Mouse (Mus musculus) spleen, adult 2 months (tissue): ENCODE measurements at regions not wholly inside any gene's neighbourhood (a gene's known extent, or its start where the extent isn't known, plus 50 kb on each side); places are given as distances from the start of the nearest gene placed in this dataset.

Experiments
- DNase-seq, 2 experiments: peaks; one replicate each; pipeline versions ENCODE4 v3.0.0 to v3.0.0-alpha.2; 2012 to 2021; ENCODE audit warnings: low spot score in 2 of 2, low read depth in 1 of 2
- H3K27ac ChIP-seq: fragments of 200-500 bp; 2 replicates; pipeline ENCODE4 v1.5.1; 2012; ENCODE audit warnings: low read length, inconsistent platforms; ENCODE audit not compliant: insufficient read depth
- H3K27me3 ChIP-seq: fragments of 200-500 bp; 2 replicates; pipeline ENCODE4 v1.6.1; 2012; ENCODE audit warnings: mild to moderate bottlenecking, moderate library complexity, low read length, inconsistent platforms; ENCODE audit not compliant: control insufficient read depth, insufficient read depth
- H3K36me3 ChIP-seq: fragments of 200-500 bp; 2 replicates; pipeline ENCODE4 v1.6.1; 2012; ENCODE audit warnings: mild to moderate bottlenecking, low read length, inconsistent platforms; ENCODE audit not compliant: control insufficient read depth, insufficient read depth
- H3K4me1 ChIP-seq: fragments of 200-500 bp; 2 replicates; pipeline ENCODE4 v1.6.1; 2011; ENCODE audit warnings: inconsistent platforms; ENCODE audit not compliant: control insufficient read depth, insufficient read depth, insufficient read length
- H3K4me3 ChIP-seq: fragments of 200-500 bp; 2 replicates; pipeline ENCODE4 v1.5.1; 2011; ENCODE audit warnings: mild to moderate bottlenecking, inconsistent platforms; ENCODE audit not compliant: insufficient read depth, insufficient read length; ENCODE audit errors: extremely low read depth
- CTCF ChIP-seq: fragments of 200-500 bp; IDR thresholded peaks from 2 replicates; pipeline ENCODE4 v1.5.1; 2011; ENCODE audit warnings: mild to moderate bottlenecking, inconsistent platforms; ENCODE audit not compliant: insufficient read depth, insufficient read length, insufficient replicate concordance; ENCODE audit errors: extremely low read depth
- POLR2A ChIP-seq: fragments of 200-500 bp; IDR thresholded peaks from 2 replicates; pipeline ENCODE4 v1.6.1; 2011; ENCODE audit warnings: low read depth, low read length, inconsistent platforms
- WGBS: fragments of 180-500 bp; shearing (Covaris S2); methylation state at CpG from one replicate; pipeline ENCODE4 v1.1.7; 2018; 5-methylcytosine and 5-hydroxymethylcytosine counted together

DNA sequence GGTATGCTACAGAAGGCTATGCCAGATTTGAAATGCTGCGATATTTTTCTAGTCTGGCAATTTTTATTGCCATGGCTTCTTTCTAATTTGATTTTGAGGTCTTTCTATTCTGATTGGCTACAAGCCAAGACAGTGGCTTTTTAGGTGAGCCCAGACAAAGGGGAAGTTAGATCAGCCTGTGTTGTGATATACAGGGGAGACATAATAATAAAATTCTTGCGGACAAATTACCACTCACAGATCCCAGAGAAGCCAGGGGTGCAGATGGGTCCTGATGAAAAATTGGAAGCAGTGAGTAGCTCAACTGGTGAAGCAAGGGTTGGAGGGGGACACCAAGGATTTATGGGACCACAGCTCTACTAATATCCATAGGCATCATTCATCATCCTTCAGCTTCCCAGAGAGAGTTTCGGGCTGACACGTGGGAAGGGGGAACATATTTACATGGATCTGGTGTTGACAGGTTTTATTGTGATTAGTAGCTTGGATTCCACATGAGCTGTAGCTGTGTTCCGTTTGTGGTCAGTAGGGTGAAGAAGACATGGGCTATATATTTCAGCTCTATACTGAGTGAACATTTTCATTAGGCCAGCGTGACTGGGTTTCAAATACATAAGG is 190.0 kb downstream of the Gm5447 start:
- H3K4me1 ChIP-seq = no peaks in the 10 kb centered on the region
- H3K4me3 ChIP-seq = no peak overlapping the region
- no peak overlapping the region for H3K27ac ChIP-seq
- no peak for TF ChIP-seq POLR2A
- TF ChIP-seq CTCF = no peak
- no peaks in the 10 kb centered on the region for H3K36me3 ChIP-seq
- no peak for DNase-seq
- 69% methylated on average over 6 of the region's 6 CpGs for WGBS
- no peaks in the 10 kb centered on the region for H3K27me3 ChIP-seq

DNA sequence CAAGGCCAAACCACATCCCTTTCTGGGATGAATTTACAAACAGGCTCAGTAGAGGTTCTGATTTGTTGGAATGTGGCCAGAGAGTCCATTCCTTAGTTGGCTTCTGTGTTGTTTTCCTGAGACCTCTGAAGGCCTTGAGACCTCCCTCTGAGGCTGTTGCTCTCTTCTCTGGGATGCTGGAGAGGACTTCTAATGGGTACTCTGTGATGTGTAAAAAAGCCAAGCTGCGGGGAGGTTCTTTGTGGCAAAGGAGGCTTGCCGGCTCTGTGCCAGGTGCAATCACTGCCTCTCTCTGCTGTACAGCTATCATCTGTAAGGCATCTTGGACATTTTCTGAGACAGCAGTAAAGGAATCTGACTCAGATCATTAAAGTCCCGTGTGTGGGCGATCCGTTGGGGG is 192.3 kb downstream of the Gm5447 start:
- Histone ChIP-seq H3K4me1 (no peaks in the 10 kb centered on the region), H3K4me3 (no peak overlapping the region), H3K27ac (no peak overlapping the region), H3K27me3 (no peaks in the 10 kb centered on the region), H3K36me3 (no peaks in the 10 kb centered on the region)
- no peak for DNase-seq
- no peak for TF ChIP-seq POLR2A
- no peak for TF ChIP-seq CTCF
- WGBS = 65% methylated on average over 5 of the region's 5 CpGs

DNA sequence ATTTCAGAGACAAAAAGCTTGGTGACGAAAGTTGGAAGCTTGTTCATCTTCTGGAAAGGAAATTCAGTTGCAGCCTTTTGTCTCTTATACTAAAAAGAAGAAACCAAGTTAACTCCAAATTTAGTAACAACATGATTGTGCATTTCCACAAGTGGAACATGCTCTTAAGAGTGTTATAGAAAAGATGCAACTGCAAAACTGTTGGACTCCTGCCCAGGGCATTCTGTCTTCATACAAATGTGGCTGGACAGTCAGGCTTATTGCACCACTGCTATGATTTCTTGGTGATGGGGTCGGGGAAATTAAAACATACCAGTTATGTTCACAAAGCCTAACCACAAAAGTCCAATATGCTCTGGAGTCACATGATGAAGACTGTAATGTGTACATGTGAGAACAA is 194.8 kb downstream of the Gm5447 start:
- Histone ChIP-seq H3K27me3 (no peaks in the 10 kb centered on the region), H3K27ac (no peak overlapping the region), H3K36me3 (no peaks in the 10 kb centered on the region), H3K4me3 (no peak overlapping the region), H3K4me1 (no peaks in the 10 kb centered on the region)
- 51% methylated on average over 2 of the region's 2 CpGs for WGBS
- TF ChIP-seq CTCF = no peak
- DNase-seq = no peak

DNA sequence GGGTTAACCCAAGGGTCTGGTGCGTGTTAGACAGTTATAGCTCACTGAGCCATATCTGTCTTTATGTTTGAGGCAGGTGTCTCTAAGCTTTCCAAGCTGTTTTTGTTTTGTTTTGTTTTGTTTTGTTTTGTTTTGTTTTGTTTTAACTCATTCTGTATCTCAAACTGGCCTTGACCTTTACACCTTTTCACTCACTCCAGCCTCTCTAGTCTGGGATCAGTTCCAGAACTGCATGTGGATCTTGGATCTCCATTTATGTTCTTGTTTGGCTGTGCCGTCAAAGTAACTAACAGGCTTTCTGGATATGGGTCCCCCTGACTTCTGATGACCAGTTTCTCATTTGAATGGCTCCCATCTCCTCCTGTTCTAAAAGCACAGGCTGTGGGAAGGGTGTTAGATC is 197.7 kb downstream of the Gm5447 start:
- 76% methylated on average over 2 of the region's 2 CpGs for WGBS
- Histone ChIP-seq H3K27ac (no peak overlapping the region), H3K4me1 (no peaks in the 10 kb centered on the region), H3K4me3 (no peak overlapping the region), H3K27me3 (no peaks in the 10 kb centered on the region), H3K36me3 (no peaks in the 10 kb centered on the region)
- DNase-seq = no peak
- TF ChIP-seq CTCF (no peak), POLR2A (no peak)

DNA sequence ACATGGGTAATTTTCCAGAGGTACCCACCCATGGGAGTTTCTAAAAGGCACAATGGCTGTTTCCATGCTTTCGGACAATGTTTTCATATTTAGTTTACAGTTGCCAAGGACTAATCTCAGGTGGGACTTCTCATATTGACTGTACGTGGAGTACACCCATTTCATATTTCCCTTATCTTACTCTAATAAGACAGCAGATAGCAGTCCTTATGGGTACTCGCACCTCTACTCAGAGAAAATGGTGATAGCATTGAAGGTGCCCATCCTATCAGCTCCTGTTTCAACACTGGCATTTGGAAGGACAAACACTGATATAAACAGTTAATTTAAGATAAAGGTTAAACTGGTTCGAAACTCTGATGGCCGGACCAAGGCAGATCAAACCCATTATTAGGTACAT is 198.6 kb downstream of the Gm5447 start:
- Histone ChIP-seq H3K36me3 (no peaks in the 10 kb centered on the region), H3K4me3 (no peak overlapping the region), H3K27me3 (no peaks in the 10 kb centered on the region), H3K4me1 (no peaks in the 10 kb centered on the region), H3K27ac (no peak overlapping the region)
- 94% methylated on average over 5 of the region's 5 CpGs for WGBS
- TF ChIP-seq POLR2A = no peak
- TF ChIP-seq CTCF = no peak
- DNase-seq = no peak

DNA sequence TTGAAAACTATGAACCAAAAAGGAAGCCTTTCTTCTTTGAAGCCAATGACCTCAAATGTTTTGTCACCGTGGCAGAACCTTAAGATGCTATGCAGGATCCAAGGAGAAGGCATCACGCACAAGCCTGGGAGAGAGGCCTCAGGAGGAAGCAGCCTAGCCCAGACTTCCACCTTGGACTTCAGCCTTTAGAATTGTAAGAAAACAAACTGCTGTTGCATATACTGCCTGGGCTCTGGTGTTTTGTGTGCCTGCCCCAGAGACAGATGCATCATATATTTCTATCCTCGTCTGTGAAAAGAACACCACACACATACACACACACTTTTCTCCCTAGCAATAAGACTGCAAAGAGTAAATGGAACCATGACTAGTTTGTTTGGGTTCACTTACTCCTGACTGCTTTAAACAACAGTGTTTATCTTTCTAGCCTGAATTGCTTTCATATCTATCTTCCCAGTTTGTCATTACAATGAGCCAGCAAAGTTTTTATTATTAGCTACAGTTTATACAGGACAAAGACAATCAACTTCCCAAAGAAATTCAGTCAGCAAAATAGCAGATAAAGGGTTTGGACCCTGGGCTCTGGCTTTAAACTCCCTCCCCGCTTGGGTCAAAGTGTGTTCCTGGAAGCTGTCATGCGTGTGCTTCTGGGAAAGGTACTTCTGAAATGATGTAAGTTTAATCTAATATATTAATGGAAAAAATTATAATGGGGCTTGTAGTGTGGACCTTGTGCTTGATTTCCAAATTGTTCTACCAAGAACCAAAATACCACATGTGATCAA is 204.2 kb downstream of the Gm5447 start:
- Histone ChIP-seq H3K4me3 (no peak overlapping the region), H3K27me3 (no peaks in the 10 kb centered on the region), H3K27ac (no peak overlapping the region), H3K36me3 (no peaks in the 10 kb centered on the region), H3K4me1 (no peaks in the 10 kb centered on the region)
- WGBS = 88% methylated on average over 5 of the region's 5 CpGs
- TF ChIP-seq CTCF = no peak
- TF ChIP-seq POLR2A = no peak
- no peak for DNase-seq

DNA sequence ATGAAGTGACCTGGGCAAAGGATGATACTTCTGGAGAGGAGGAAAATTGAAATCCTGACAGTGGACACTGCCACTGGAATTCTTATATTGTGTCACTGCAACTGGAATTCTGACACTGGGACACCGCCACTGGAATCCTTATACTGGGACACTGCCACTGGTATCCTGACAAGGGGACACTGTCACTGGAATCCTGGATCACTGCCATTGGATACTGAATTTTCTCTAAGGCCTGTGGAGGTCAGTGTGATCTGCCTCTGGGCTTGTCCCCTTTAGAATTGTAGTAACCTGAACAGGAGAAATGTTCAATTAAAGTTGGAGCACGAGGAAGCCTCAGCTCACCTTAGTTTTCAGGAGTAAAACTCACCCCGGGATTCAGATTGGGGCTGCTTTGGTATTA is 205.0 kb downstream of the Gm5447 start:
- Histone ChIP-seq H3K27me3 (no peaks in the 10 kb centered on the region), H3K4me1 (peaks cover under 1% of the 10 kb centered on the region; the same call in 1 of the 2 replicates), H3K27ac (no peak overlapping the region), H3K36me3 (no peaks in the 10 kb centered on the region), H3K4me3 (no peak overlapping the region)
- TF ChIP-seq CTCF (no peak), POLR2A (no peak)
- no peak for DNase-seq
- WGBS = 79% methylated on average over 3 of the region's 3 CpGs
